Mouse (Mus musculus): Measurements from ENCODE around the gene Amn.

GRCm38 (mm10) chr12:111242346-111242745 is 28.5 kb upstream of the Amn start:
- TF ChIP-seq POLR2A (IDR thresholded peaks at IDR 0.05; ENCODE audit: borderline replicate concordance, extremely low read depth, low read depth, low read length) (no peak), CTCF (IDR thresholded peaks at IDR 0.05; ENCODE audit: insufficient read depth, low read length) (no peak)

All from lung, adult 2 months (tissue).